Mouse (Mus musculus) stomach, postnatal 0 days (tissue): ENCODE results near the gene Tmem138.

ENCODE experiments used
- CTCF ChIP-seq: IDR thresholded peaks from 2 replicates; pipeline ENCODE4 v1.5.1; 2016; ENCODE audit warnings: antibody characterized with exemption, low read depth, mild to moderate bottlenecking, moderate library complexity
- EP300 ChIP-seq: optimal IDR thresholded peaks from 2 replicates; pipeline ENCODE3; 2016; ENCODE audit warnings: antibody characterized with exemption

DNA sequence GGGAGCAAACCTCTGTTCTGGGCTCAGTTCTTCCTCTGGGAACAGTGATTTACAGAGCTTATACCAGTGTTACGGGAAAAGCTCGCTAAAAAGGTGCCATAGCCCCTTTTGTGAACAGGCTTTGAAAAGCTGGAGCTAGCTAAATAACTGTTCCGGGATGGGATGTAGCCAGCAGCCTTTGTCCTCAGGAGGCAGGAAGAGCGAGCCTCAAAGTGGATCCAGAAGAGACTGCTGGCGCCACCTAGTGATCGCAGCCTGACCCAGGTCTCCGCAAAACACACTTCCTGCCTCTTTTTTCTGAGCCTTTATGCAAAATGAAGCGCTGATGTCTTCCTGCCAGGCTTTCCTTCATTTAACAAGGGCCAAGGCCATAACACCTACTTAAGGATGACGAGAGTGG lies 25.6 kb upstream of the Tmem138 start:
- TF ChIP-seq CTCF (peak; percentile 93), EP300 (no peak)
